Mouse (Mus musculus) embryonic facial prominence, embryonic 13.5 days (tissue): ENCODE measurements around the gene Lgals2. TPM values are rescaled to one million over a fixed set of nuclear protein-coding genes. Genes with fewer than 3 reads are reported as not detected.

Experiments used
- ATAC-seq: fragments of 200-750 bp; cut with Nextera tagmentation; 2 replicates; pipeline ENCODE4 v1.8.0; 2017; ENCODE audit warnings: low read depth; ENCODE audit not compliant: insufficient number of reproducible peaks, insufficient read depth, low FRiP score, low TSS enrichment
- H3K27ac ChIP-seq: fragments of 300-500 bp; sonication (generic); 2 replicates; pipeline ENCODE4 v1.5.1; 2015; ENCODE audit warnings: moderate library complexity, mild to moderate bottlenecking, inconsistent platforms
- H3K27me3 ChIP-seq: fragments of 300-500 bp; sonication (generic); 2 replicates; pipeline ENCODE4 v1.6.1; 2015; ENCODE audit warnings: mild to moderate bottlenecking, inconsistent platforms
- H3K36me3 ChIP-seq: fragments of 300-500 bp; sonication (generic); 2 replicates; pipeline ENCODE4 v1.6.1; 2015; ENCODE audit warnings: mild to moderate bottlenecking, inconsistent platforms
- H3K4me1 ChIP-seq: fragments of 300-500 bp; sonication (generic); 2 replicates; pipeline ENCODE4 v1.6.1; 2015; ENCODE audit warnings: inconsistent platforms
- H3K4me2 ChIP-seq: fragments of 300-500 bp; sonication (generic); 2 replicates; pipeline ENCODE4 v1.6.1; 2015; ENCODE audit warnings: moderate library complexity, mild to moderate bottlenecking, inconsistent platforms
- H3K4me3 ChIP-seq: fragments of 300-500 bp; sonication (generic); 2 replicates; pipeline ENCODE4 v1.5.1; 2015; ENCODE audit warnings: mild to moderate bottlenecking, inconsistent platforms
- H3K9ac ChIP-seq: fragments of 300-500 bp; sonication (generic); 2 replicates; pipeline ENCODE4 v1.6.1; 2015; ENCODE audit warnings: mild to moderate bottlenecking, inconsistent platforms
- H3K9me3 ChIP-seq: fragments of 300-500 bp; sonication (generic); 2 replicates; pipeline ENCODE4 v1.6.1; 2016; ENCODE audit warnings: inconsistent platforms
- WGBS: fragments of 180-500 bp; shearing (Covaris S2); methylation state at CpG from one replicate; pipeline ENCODE4 v1.1.7; 2015; ENCODE audit warnings: mixed read lengths; 5-methylcytosine and 5-hydroxymethylcytosine counted together
- polyA plus RNA-seq: library from polyadenylated mRNA; unstranded; fragments of >200 nt; fragmentation: Nextera tagmentation; extraction: Ambion mirVana; gene quantifications from 2 replicates; pipeline ENCODE4 v1.2.1, GENCODE M21; 2015

The Lgals2 gene
- polyA plus RNA-seq, 1 experiment from 2014 or later: not detected

DNA sequence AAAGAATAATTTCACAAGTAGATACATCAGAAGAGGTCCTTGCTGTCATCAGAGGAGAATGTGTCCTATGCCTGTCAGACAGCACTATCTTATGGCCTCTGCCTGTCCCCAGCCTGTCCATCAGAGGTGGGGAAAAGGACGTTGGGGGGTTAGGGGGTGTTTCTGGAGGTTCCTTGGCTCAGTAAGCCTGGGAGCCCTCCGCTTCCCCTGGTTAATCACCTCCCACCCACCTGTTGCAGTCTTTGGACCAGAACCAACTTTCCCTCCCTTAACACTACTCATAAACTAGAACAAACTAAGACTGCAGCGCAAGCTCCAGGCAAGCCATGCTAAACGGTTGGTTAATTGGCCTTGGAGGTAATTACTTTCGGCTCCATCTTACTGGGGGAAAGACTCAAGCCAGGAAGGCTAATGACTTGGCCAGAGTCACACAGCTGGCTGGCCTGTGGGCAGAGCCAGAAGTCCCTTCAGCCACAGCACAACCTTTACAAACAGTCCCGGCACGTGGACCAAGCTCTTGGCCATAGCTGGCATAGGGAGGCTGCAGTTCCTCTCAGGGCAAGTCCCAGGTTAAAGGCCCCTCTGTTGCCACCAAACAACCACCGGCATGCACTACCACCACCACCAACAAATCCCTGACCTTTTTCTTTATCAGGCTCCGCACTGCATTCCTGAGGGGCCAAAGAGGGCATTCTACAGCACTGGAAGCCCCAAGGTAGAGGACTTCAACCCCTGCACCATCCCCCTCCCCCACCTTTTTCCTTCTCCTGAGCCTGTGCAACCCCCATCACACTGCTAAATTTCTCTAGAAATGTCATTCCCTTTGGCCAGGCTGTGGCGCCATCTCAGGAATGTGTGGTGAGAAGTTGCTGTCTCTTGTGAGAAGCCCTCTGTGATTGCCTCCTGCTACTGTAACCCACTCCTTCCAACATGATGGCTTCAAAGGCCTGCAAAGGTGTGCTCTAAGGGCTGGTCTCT, 24.3 kb downstream of the Lgals2 start:
- Histone ChIP-seq H3K27me3 (0 out of 2 replicates have a peak, but pooled peaks cover 3% of the 10 kb centered on the region), H3K9ac (no peak overlapping the region), H3K4me3 (no peak overlapping the region), H3K36me3 (no peaks in the 10 kb centered on the region), H3K4me1 (peaks cover 62% of the 10 kb centered on the region), H3K4me2 (no peak overlapping the region), H3K9me3 (no peaks in the 10 kb centered on the region), H3K27ac (0 out of 2 replicates have a peak overlapping the region, but pooled peaks have one; percentile 80)
- no peak for ATAC-seq
- 46% methylated on average over 10 of the region's 10 CpGs for WGBS

DNA sequence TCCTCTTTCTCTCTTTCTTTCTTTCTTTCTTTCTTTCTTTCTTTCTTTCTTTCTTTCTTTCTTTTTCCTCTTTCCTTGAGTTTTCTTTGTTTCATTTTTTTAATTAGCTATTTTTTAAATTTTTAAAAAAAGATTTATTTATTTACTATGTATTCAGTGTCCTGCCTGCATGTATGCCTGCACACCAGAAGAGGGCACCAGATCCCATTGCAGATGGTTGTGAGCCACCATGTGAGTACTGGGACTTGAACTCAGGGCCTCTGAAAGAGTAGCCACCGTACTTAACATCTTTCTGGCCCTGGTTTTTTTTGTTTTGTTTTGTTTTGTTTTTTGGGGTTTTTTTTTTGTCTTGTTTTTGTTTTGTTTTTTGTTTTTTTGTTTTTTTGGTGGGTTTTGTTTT, 25.7 kb downstream of the Lgals2 start:
- H3K4me2 ChIP-seq: no peak overlapping the region
- H3K4me3 ChIP-seq: no peak overlapping the region
- WGBS: 91% methylated on average over 1 of the region's 1 CpGs
- no peaks in the 10 kb centered on the region for H3K36me3 ChIP-seq
- 0 out of 2 replicates have a peak, but pooled peaks cover 3% of the 10 kb centered on the region for H3K27me3 ChIP-seq
- H3K27ac ChIP-seq: no peak overlapping the region
- peaks cover 48% of the 10 kb centered on the region for H3K4me1 ChIP-seq
- ATAC-seq: no peak
- no peaks in the 10 kb centered on the region for H3K9me3 ChIP-seq
- H3K9ac ChIP-seq: no peak overlapping the region

DNA sequence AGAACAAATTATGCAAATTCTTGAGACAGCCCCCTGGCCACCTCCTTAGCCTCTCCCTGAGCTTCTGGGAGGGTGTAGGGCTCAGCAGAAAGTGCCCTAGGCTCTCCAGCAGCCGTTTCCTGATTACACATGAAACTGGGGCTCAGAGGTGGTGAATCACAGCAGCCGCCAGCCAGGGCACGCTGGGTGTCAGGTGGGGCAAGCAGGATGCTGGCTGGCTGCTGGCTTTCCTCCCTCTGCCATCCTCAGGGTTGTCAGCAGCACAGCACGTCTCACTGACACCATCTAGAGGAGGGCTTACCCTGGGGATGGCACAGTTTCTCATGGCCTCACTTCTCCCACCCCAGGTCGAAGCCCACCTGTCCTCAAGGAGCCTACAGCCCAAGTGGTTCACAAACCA, 27.0 kb downstream of the Lgals2 start:
- 0 out of 2 replicates have a peak, but pooled peaks cover 3% of the 10 kb centered on the region for H3K27me3 ChIP-seq
- H3K9ac ChIP-seq: 0 out of 2 replicates have a peak overlapping the region, but pooled peaks have one; percentile 21
- H3K9me3 ChIP-seq: no peaks in the 10 kb centered on the region
- no peak for ATAC-seq
- no peaks in the 10 kb centered on the region for H3K36me3 ChIP-seq
- H3K4me1 ChIP-seq: peaks cover 39% of the 10 kb centered on the region
- H3K4me2 ChIP-seq: no peak overlapping the region
- H3K4me3 ChIP-seq: no peak overlapping the region
- 21% methylated on average over 5 of the region's 5 CpGs for WGBS
- no peak overlapping the region; the same call in 1 of the 2 replicates for H3K27ac ChIP-seq

DNA sequence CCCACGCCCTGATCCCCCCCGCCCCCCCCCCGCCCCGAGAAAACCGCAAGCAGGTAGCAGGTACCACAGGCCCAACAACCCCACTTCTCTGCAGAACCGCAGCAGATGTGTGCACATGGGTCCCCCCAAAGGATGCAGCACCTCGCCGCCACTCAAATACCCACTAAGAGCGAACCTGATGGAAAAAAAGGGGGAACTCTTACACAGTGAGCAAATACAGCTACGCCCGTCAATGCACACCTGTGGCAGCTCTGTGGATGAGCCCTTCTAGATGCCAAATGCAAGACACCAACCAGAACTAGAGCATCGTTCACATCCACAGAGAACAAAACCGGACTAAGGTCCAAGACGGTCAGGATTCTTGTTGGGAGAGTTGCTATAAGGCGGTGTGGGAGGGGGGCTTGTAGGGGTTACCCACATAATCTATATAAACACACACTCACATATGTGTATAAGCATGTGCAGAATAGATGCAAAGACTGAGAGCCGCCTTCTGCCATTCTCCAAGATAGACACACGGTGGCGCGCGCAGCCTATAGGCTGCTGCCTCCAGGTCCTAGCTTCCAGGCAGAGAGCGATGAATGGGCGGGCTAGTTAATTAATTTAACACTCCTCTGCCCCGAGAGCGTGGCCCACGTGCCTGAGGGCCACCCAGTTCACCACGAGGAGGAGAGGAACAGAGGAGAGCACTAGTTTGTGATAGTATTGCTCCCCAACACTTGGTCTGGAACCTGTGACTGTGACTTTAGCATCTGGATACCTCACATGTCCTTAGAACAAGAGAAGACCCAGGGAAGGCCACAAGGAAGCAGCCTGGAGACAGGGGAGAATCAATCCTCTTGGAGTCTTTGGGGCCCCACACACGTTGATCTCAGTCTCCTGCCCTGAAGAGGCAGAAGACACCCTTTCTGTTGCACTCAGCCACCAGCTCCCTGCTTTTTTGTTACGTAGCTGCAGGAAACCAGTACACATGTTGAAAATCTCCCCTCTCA, 28.8 kb downstream of the Lgals2 start:
- 18% methylated on average over 28 of the region's 28 CpGs for WGBS
- no peaks in the 10 kb centered on the region for H3K9me3 ChIP-seq
- H3K27me3 ChIP-seq: 0 out of 2 replicates have a peak, but pooled peaks cover 3% of the 10 kb centered on the region
- ATAC-seq: no peak
- peaks cover 22% of the 10 kb centered on the region for H3K4me1 ChIP-seq
- H3K27ac ChIP-seq: no peak overlapping the region
- H3K36me3 ChIP-seq: no peaks in the 10 kb centered on the region
- no peak overlapping the region for H3K4me3 ChIP-seq
- H3K4me2 ChIP-seq: peak overlapping the region; percentile 20; the same call in 1 of the 2 replicates
- H3K9ac ChIP-seq: 0 out of 2 replicates have a peak overlapping the region, but pooled peaks have one; percentile 16

DNA sequence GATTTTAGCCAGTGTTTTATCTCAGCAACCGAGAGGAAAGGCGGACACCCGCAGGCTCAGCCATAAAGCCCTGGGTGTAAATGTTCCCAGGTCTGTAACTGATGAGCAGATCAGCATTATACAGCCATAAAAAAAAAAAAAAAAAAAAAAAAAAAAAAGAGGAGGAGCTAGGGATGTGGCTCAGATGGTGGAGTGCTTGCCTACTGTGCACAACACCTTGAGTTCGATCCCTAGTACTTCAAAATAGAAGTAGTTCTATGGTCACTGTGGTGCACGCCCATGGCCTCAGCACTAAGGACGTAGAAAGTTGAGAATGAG, 39.3 kb downstream of the Lgals2 start:
- Histone ChIP-seq H3K4me2 (no peak overlapping the region), H3K9ac (no peak overlapping the region), H3K4me1 (peaks cover 8% of the 10 kb centered on the region; the same call in 1 of the 2 replicates), H3K4me3 (no peak overlapping the region), H3K27me3 (peaks cover 8% of the 10 kb centered on the region), H3K9me3 (no peaks in the 10 kb centered on the region), H3K36me3 (no peaks in the 10 kb centered on the region), H3K27ac (no peak overlapping the region)
- WGBS: 75% methylated on average over 6 of the region's 6 CpGs
- no peak for ATAC-seq

DNA sequence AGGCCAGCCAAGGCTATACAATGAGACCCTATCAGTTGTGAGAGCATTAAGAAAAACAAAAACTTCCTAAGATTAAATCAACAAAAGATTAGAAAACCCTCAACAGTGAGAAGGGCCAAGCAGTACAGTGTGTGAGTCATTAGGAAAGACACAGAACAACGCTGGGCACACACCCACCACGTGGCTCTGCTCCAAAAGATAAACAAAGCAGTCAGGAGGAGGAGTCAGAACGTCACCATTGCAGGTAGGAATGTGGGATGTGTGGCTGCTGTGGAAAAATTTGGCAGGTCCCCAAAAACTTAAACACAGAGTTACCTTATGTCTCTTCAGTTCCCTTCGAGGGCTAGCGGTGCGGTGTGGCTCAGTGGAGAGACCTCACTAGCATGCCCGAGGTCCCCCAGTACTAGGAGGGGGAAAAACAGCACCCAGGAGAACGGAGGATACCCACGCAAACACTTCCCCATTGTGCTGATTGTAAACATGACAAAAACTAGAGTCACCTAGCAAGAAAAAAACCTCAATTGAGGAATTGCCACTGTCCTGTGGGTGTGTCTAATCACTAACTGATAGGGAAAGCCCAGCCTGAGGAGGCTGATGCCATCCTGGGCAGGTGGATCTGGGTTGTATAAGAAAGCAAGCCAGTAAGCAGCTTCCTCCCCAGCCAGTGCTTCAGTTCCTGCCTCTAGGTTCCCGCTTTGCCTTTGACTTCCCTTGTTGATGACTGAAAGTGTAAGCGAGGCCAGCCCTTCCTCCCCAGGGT, 39.8 kb downstream of the Lgals2 start:
- Histone ChIP-seq H3K27me3 (peaks cover 3% of the 10 kb centered on the region), H3K36me3 (no peaks in the 10 kb centered on the region), H3K9ac (no peak overlapping the region), H3K9me3 (no peaks in the 10 kb centered on the region), H3K4me1 (peaks cover 10% of the 10 kb centered on the region; the same call in 1 of the 2 replicates), H3K27ac (no peak overlapping the region), H3K4me2 (no peak overlapping the region), H3K4me3 (no peak overlapping the region)
- 0 out of 2 replicates have a peak, but pooled peaks have one; percentile 32 for ATAC-seq
- 55% methylated on average over 11 of the region's 11 CpGs for WGBS

DNA sequence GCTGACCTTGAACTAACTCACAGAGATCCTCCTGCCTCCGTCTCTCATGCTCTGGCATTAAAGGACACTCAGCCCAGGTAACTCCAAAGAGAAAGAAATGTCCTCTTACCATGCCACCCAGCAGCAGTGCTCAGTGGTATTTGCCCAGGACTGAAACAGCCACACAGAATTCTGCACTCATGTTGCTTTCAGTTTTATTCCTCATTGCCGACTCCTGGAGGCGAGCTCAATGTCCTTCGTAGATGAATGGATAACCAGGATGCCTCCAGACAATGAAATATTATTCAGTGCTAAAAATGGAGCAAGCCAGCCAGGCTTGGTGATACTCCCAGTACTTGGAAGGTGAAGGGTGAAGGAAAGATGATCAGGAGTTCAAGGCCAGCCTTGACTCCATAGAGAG, 41.7 kb downstream of the Lgals2 start:
- Histone ChIP-seq H3K36me3 (no peaks in the 10 kb centered on the region), H3K27me3 (no peaks in the 10 kb centered on the region), H3K4me3 (no peak overlapping the region), H3K4me1 (peaks cover 14% of the 10 kb centered on the region), H3K4me2 (no peak overlapping the region), H3K9ac (no peak overlapping the region), H3K9me3 (no peaks in the 10 kb centered on the region), H3K27ac (no peak overlapping the region)
- ATAC-seq: no peak
- 90% methylated on average over 4 of the region's 4 CpGs for WGBS

DNA sequence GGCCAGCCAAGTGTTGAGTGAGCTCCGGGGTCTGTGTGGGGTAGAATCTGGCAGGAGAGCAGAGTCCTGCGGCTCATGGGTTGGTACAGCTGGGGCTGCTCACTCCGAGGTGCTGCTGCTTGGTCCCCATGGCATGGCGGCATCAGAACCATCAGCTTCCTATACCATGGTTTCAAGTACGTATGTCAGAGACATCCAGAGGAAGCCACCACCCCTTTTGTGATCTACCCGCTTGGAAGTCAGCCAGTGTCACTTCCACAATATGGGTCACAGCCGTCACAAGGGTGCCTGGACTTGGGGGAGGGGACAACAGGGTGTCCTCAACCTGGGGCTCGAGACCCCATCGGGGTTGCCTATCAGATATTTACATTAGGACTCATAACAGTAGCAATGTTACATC, 45.2 kb downstream of the Lgals2 start:
- no peak for ATAC-seq
- Histone ChIP-seq H3K27ac (no peak overlapping the region), H3K4me1 (peaks cover 21% of the 10 kb centered on the region), H3K36me3 (no peaks in the 10 kb centered on the region), H3K9ac (no peak overlapping the region), H3K4me2 (no peak overlapping the region), H3K27me3 (peaks cover 11% of the 10 kb centered on the region), H3K9me3 (no peaks in the 10 kb centered on the region), H3K4me3 (no peak overlapping the region)
- WGBS: 72% methylated on average over 9 of the region's 9 CpGs

DNA sequence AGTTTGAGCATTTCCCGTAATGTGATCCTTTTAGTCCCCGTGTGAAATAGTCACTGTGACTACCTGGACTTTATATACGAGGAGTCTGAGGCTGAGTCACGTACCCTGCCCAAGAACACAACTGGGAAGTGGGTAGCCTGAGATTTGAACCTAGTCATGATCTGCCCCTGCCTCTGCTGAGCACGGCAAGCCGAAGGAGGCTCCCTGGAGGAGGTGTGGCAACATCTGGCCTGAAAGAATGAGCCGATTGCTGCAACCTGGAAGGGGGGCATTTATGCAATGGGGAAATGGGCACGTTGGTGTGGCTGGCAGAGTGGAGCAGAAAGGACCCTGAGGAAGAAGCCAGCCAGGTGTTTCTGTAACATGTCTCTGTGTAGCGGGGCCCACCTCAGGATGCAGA, 45.6 kb downstream of the Lgals2 start:
- no peak for ATAC-seq
- no peak overlapping the region for H3K9ac ChIP-seq
- peaks cover 15% of the 10 kb centered on the region for H3K27me3 ChIP-seq
- 53% methylated on average over 9 of the region's 9 CpGs for WGBS
- no peak overlapping the region for H3K27ac ChIP-seq
- no peaks in the 10 kb centered on the region for H3K9me3 ChIP-seq
- no peak overlapping the region for H3K4me3 ChIP-seq
- H3K4me2 ChIP-seq: no peak overlapping the region
- no peaks in the 10 kb centered on the region for H3K36me3 ChIP-seq
- peaks cover 20% of the 10 kb centered on the region for H3K4me1 ChIP-seq

DNA sequence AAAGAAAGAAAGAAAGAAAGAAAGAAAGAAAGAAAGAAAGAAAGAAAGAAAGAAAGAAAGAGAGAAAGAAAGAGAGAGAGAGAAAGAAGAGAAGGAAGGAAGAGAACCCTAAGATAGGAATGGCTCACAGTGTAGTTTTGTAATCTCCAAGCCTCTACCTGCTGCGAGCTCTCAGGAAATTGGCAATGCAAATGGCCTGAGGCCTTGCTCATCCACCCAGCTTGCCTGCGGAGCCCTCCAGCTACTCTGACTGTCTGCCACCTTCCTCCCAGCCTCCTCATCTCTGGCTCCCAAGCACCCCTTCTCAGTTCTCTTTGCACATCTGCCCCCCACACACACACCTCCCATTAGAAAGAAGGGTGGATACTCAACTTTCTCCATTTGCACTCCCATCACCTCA, 46.3 kb downstream of the Lgals2 start:
- Histone ChIP-seq H3K9ac (no peak overlapping the region), H3K36me3 (no peaks in the 10 kb centered on the region), H3K27me3 (peaks cover 22% of the 10 kb centered on the region), H3K4me1 (peaks cover 25% of the 10 kb centered on the region), H3K9me3 (no peaks in the 10 kb centered on the region), H3K27ac (no peak overlapping the region), H3K4me2 (no peak overlapping the region), H3K4me3 (no peak overlapping the region)
- WGBS: 65% methylated on average over 2 of the region's 2 CpGs
- no peak for ATAC-seq

DNA sequence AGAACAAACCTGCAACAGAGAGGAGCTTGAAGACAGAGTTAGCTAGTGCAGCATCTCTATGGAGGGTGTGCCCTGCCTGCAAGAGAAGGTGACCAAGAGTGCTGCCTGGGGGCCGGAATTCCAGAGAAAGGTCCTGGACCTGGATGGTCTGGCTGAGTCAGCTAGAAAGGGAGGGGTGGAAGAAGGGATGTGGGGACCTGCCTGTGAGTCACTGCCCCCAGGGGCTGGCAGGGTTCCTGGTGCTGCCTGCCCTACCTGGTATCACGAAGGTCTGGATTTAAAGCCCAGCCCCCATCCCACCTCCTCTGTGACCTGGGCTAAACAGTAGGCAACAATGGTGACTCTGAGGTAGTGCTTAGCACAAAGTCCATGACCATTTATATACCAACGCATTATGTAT, 48.2 kb downstream of the Lgals2 start:
- ATAC-seq: no peak
- no peak overlapping the region for H3K27ac ChIP-seq
- H3K36me3 ChIP-seq: no peaks in the 10 kb centered on the region
- peaks cover 40% of the 10 kb centered on the region for H3K27me3 ChIP-seq
- no peak overlapping the region for H3K4me3 ChIP-seq
- no peaks in the 10 kb centered on the region for H3K9me3 ChIP-seq
- 56% methylated on average over 3 of the region's 3 CpGs for WGBS
- peaks cover 39% of the 10 kb centered on the region for H3K4me1 ChIP-seq
- no peak overlapping the region for H3K4me2 ChIP-seq
- H3K9ac ChIP-seq: no peak overlapping the region
